Mouse (Mus musculus) c-Kit-negative CD71-positive TER-119-positive erythroid progenitor cells, embryonic 14.5 days (primary cell): ENCODE data around the gene Rps5.
A peak's percentile ranks its signal among the peaks of the same experiment; 100 is the strongest.
"Not testable (repeated sequence)": the region's sequence is repeated elsewhere in the genome, so short reads cannot be mapped to it uniquely, and the experiment has no call there.

Experiments used
- DNase-seq: peaks from one replicate; pipeline ENCODE4 v3.0.0-alpha.2; 2013; ENCODE audit warnings: low read depth, low spot score

The Rps5 gene

GRCm38 (mm10) chr7:12927693-12928589 lies 5.9 kb downstream of the Rps5 start:
- no peak for DNase-seq

GRCm38 (mm10) chr7:12933615-12934140 lies 11.6 kb downstream of the Rps5 start:
- DNase-seq: no peak

- DNase-seq: no peak
These were observed 12.7 kb downstream of the Rps5 start for GRCm38 (mm10) chr7:12934808-12935207.

- DNase-seq: not testable (repeated sequence)
These were observed 15.2 kb downstream of the Rps5 start for GRCm38 (mm10) chr7:12937254-12937803.

GRCm38 (mm10) chr7:12940599-12940998 lies 18.5 kb downstream of the Rps5 start:
- no peak for DNase-seq

- DNase-seq: no peak
These were observed 21.4 kb downstream of the Rps5 start for GRCm38 (mm10) chr7:12943488-12943887.

GRCm38 (mm10) chr7:12949032-12949871 lies 27.2 kb downstream of the Rps5 start:
- peak; percentile 88 for DNase-seq

GRCm38 (mm10) chr7:12949872-12950229 lies 27.8 kb downstream of the Rps5 start:
- no peak for DNase-seq

GRCm38 (mm10) chr7:12954896-12955295 lies 32.8 kb downstream of the Rps5 start:
- DNase-seq: no peak

GRCm38 (mm10) chr7:12957511-12957910 lies 35.4 kb downstream of the Rps5 start:
- DNase-seq: no peak

GRCm38 (mm10) chr7:12958948-12959347 lies 36.9 kb downstream of the Rps5 start:
- DNase-seq: no peak

GRCm38 (mm10) chr7:12959718-12960117 lies 37.6 kb downstream of the Rps5 start:
- DNase-seq: no peak

- no peak for DNase-seq
These were observed 39.5 kb downstream of the Rps5 start for GRCm38 (mm10) chr7:12961511-12962141.

GRCm38 (mm10) chr7:12965678-12966091 lies 43.6 kb downstream of the Rps5 start, which contains the start of gene Zfp324:
Zfp324 (plus strand) TSS chr7:12965838.
- DNase-seq: peak; percentile 56

GRCm38 (mm10) chr7:12966104-12966845 lies 44.2 kb downstream of the Rps5 start:
- DNase-seq: peak; percentile 51

- DNase-seq: no peak
These were observed 48.8 kb downstream of the Rps5 start for GRCm38 (mm10) chr7:12970906-12971305.
